Mouse (Mus musculus) liver, postnatal 0 days (tissue): ENCODE measurements around the gene Myoc. TPM values are rescaled to one million over a fixed set of nuclear protein-coding genes. Genes with fewer than 3 reads are reported as not detected.
A peak's percentile ranks its signal among the peaks of the same experiment; 100 is the strongest.

Experiments
- ATAC-seq: fragments of 200-750 bp; cut with Nextera tagmentation; 2 replicates; pipeline ENCODE4 v1.8.0; 2017; ENCODE audit warnings: mild to moderate bottlenecking, moderate library complexity
- DNase-seq: peaks from one replicate; pipeline ENCODE4 v3.0.0-alpha.2; 2016
- H3K27ac ChIP-seq: fragments of 300-500 bp; sonication (generic); 2 replicates; pipeline ENCODE4 v1.5.1; 2014; ENCODE audit warnings: antibody characterized with exemption, moderate library complexity, mild to moderate bottlenecking, low read depth
- H3K27me3 ChIP-seq: fragments of 300-500 bp; sonication (generic); 2 replicates; pipeline ENCODE4 v1.6.1; 2014; ENCODE audit warnings: low read length, control low read depth, mixed read lengths; ENCODE audit not compliant: insufficient read depth
- H3K36me3 ChIP-seq: fragments of 300-500 bp; sonication (generic); replicated peaks from 2 replicates; pipeline ENCODE4 v1.6.1; 2014; ENCODE audit warnings: mild to moderate bottlenecking, control low read depth, low read length, moderate library complexity, mixed read lengths; ENCODE audit not compliant: insufficient read depth
- H3K4me1 ChIP-seq: fragments of 300-500 bp; sonication (generic); 2 replicates; pipeline ENCODE4 v1.6.1; 2014; ENCODE audit warnings: antibody characterized with exemption, mild to moderate bottlenecking, control low read depth; ENCODE audit not compliant: insufficient read depth
- H3K4me2 ChIP-seq: fragments of 300-500 bp; sonication (generic); 2 replicates; pipeline ENCODE4 v1.6.1; 2014; ENCODE audit warnings: low read depth, mild to moderate bottlenecking, low read length, moderate library complexity, mixed read lengths
- H3K4me3 ChIP-seq: fragments of 300-500 bp; sonication (generic); 2 replicates; pipeline ENCODE4 v1.5.1; 2014; ENCODE audit warnings: low read depth, low read length
- H3K9ac ChIP-seq: fragments of 300-500 bp; sonication (generic); replicated peaks from 2 replicates; pipeline ENCODE4 v1.6.1; 2014; ENCODE audit warnings: mild to moderate bottlenecking, moderate library complexity
- H3K9me3 ChIP-seq: fragments of 300-500 bp; sonication (generic); 2 replicates; pipeline ENCODE4 v1.6.1; 2016; ENCODE audit warnings: mild to moderate bottlenecking, control low read depth, low read length, mixed read lengths
- CTCF ChIP-seq: sonication (generic); IDR thresholded peaks from 2 replicates; pipeline ENCODE4 v1.5.1; 2016; ENCODE audit warnings: antibody characterized with exemption, low read depth
- EP300 ChIP-seq: IDR thresholded peaks from 2 replicates; pipeline ENCODE4 v1.6.1; 2016; ENCODE audit warnings: antibody characterized with exemption, low read depth, mild to moderate bottlenecking
- WGBS: fragments of 180-500 bp; shearing (Covaris S2); extraction: QIAGEN DNeasy Blood & Tissue Kit; methylation state at CpG from one replicate; pipeline ENCODE4 v1.1.7; 2014; ENCODE audit not compliant: insufficient replicate concordance; 5-methylcytosine and 5-hydroxymethylcytosine counted together
- polyA plus RNA-seq: library from polyadenylated mRNA; unstranded; fragments of >200 nt; fragmentation: Nextera tagmentation; extraction: Ambion mirVana; gene quantifications from 2 replicates; pipeline ENCODE4 v1.2.1, GENCODE M21; 2015

The Myoc gene
- polyA plus RNA-seq, 1 experiment from 2014 or later, result not detected

DNA sequence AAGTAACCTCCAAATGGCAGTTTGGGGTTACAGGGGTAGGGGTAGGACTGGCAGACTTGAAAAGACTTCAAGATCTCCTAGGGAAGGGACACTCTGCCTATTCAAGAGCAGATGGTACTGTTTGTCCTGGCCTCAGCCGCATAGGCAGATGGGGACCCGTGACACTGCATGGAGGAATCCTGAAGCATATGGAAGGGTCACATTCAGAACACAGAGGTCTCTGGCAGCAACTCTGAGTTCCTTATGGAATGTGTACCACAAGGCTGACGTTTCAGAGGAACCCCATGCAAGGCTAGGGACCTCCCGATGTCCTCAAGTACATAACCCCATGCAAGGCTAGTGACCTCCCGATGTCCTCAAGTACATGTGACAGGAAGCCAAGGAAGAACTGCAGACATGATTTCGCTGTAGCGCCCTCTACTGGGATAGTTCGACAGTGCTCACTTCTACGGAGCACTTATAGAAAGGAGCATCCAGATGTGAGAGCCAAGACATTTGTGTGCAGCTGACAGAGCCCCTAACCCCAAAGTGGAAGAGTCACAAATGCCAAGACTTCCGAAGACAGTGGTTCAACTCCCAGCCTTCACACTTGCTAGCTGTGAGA, 7.2 kb downstream of the Myoc start:
- H3K4me1 ChIP-seq, result no peaks in the 10 kb centered on the region; the same call in 1 of the 2 replicates
- ATAC-seq (no peak), DNase-seq (peak; percentile 24)
- no peak overlapping the region for H3K4me3 ChIP-seq
- TF ChIP-seq EP300, result no peak
- TF ChIP-seq CTCF, result peak; percentile 58
- H3K4me2 ChIP-seq, result no peak overlapping the region
- no peak overlapping the region for H3K9ac ChIP-seq
- no peak overlapping the region for H3K27ac ChIP-seq
- no peaks in the 10 kb centered on the region for H3K27me3 ChIP-seq
- H3K9me3 ChIP-seq, result no peaks in the 10 kb centered on the region
- no peaks in the 10 kb centered on the region for H3K36me3 ChIP-seq
- 70% methylated on average over 10 of the region's 10 CpGs for WGBS

GRCm38 (mm10) chr1:162648416-162648815, 9.5 kb downstream of the Myoc start:
- Histone ChIP-seq H3K4me2 (no peak overlapping the region), H3K4me1 (no peaks in the 10 kb centered on the region; the same call in 1 of the 2 replicates), H3K36me3 (no peaks in the 10 kb centered on the region), H3K4me3 (no peak overlapping the region), H3K9me3 (no peaks in the 10 kb centered on the region), H3K27ac (no peak overlapping the region), H3K27me3 (no peaks in the 10 kb centered on the region), H3K9ac (no peak overlapping the region)
- DNase-seq, result no peak
- 84% methylated on average over 14 of the region's 14 CpGs for WGBS
- no peak for ATAC-seq
- TF ChIP-seq EP300 (no peak), CTCF (no peak)

- ATAC-seq, result no peak
- H3K27ac ChIP-seq, result no peak within 1 kb of the TSS
- WGBS, result 78% methylated on average over 7 of the region's 7 CpGs
Observed at GRCm38 (mm10) chr1:162658119-162658518, 19.2 kb downstream of the Myoc start, which contains the start of gene Myocos. Gene Myocos (minus strand): TSS chr1:162658219.

GRCm38 (mm10) chr1:162660276-162660860, 21.4 kb downstream of the Myoc start:
- peaks cover 10% of the 10 kb centered on the region for H3K4me1 ChIP-seq
- H3K4me2 ChIP-seq, result no peak overlapping the region
- ATAC-seq (peak; percentile 58), DNase-seq (peak; percentile 25)
- no peak overlapping the region for H3K27ac ChIP-seq
- no peaks in the 10 kb centered on the region for H3K36me3 ChIP-seq
- no peaks in the 10 kb centered on the region for H3K9me3 ChIP-seq
- no peak overlapping the region for H3K4me3 ChIP-seq
- no peak overlapping the region for H3K9ac ChIP-seq
- TF ChIP-seq CTCF (no peak), EP300 (0 out of 2 replicates have a peak, but pooled peaks have one; percentile 22)
- H3K27me3 ChIP-seq, result no peaks in the 10 kb centered on the region
- 50% methylated on average over 11 of the region's 11 CpGs for WGBS

More at GRCm38 (mm10) chr1:162658119-162658518, 19.2 kb downstream of the Myoc start, which contains the start of gene Myocos:
- Histone ChIP-seq H3K4me3 (no peak within 1 kb of the TSS), H3K4me1 (peaks cover 10% of the 10 kb centered on the region), H3K9ac (no peak within 1 kb of the TSS), H3K36me3 (no peaks in the 10 kb centered on the region), H3K27me3 (no peaks in the 10 kb centered on the region), H3K4me2 (no peak within 1 kb of the TSS), H3K9me3 (no peaks in the 10 kb centered on the region)
- DNase-seq, result no peak
- TF ChIP-seq CTCF, result no peak
- TF ChIP-seq EP300, result no peak

GRCm38 (mm10) chr1:162664826-162665475, 26.0 kb downstream of the Myoc start:
- Histone ChIP-seq H3K4me1 (peaks cover 13% of the 10 kb centered on the region), H3K9ac (no peak overlapping the region), H3K9me3 (no peaks in the 10 kb centered on the region), H3K4me3 (no peak overlapping the region), H3K27me3 (no peaks in the 10 kb centered on the region), H3K36me3 (no peaks in the 10 kb centered on the region), H3K27ac (no peak overlapping the region), H3K4me2 (peak overlapping the region; percentile 67; the same call in 1 of the 2 replicates)
- peak; percentile 87 for TF ChIP-seq CTCF
- no peak for TF ChIP-seq EP300
- 15% methylated on average over 10 of the region's 10 CpGs for WGBS
- DNase-seq (peak; percentile 68), ATAC-seq (peak; percentile 93)

DNA sequence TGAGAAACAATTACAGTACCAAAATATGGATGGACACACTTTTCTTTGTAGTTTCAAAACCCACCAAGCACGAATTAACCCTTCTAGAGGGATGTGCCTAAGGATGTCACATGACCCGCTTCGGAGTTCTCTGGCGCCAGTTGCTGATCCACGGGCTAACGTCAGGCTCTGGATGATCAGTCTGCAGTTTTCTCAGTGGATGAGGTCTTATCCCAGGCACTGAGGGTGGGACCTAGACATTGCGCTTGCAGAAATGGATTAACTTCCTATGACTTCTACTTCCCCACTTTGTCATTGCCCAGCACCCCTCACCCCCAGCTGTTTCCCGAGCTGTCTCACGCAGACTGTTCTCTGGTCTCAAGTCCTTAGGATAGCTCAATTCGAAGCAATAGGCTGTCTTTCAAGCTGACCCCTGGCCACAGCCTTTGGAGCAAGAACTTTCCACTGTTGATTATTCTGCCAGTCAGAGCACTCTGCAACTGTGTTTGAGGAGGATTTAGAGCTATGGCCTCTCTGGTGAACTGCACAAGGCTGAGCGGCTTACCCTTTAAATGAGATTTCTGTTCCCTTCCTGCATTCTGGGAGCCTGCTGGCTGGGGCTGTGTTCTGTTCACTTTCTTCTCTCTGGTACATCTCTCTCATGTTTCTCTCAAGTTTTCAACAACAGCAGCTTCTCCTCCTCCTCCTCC, 26.7 kb downstream of the Myoc start:
- no peaks in the 10 kb centered on the region for H3K36me3 ChIP-seq
- no peak overlapping the region for H3K27ac ChIP-seq
- H3K9me3 ChIP-seq, result no peaks in the 10 kb centered on the region
- TF ChIP-seq EP300 (no peak), CTCF (no peak)
- peaks cover 6% of the 10 kb centered on the region for H3K4me1 ChIP-seq
- H3K27me3 ChIP-seq, result no peaks in the 10 kb centered on the region
- DNase-seq, result no peak
- peak overlapping the region; percentile 67 for H3K4me2 ChIP-seq
- H3K9ac ChIP-seq, result 0 out of 2 replicates have a peak overlapping the region, but pooled peaks have one; percentile 30
- no peak overlapping the region for H3K4me3 ChIP-seq
- WGBS, result 2% methylated on average over 11 of the region's 11 CpGs
- ATAC-seq, result peak; percentile 74
